Mouse (Mus musculus): ENCODE measurements around the gene Acot13.
"Not testable (repeated sequence)": the region's sequence is repeated elsewhere in the genome, so short reads cannot be mapped to it uniquely, and the experiment has no call there.

Acot13 gene

GRCm38 (mm10) chr13:24778706-24779380, 52.5 kb downstream of the Acot13 start:
- no peak for DNase-seq

DNA sequence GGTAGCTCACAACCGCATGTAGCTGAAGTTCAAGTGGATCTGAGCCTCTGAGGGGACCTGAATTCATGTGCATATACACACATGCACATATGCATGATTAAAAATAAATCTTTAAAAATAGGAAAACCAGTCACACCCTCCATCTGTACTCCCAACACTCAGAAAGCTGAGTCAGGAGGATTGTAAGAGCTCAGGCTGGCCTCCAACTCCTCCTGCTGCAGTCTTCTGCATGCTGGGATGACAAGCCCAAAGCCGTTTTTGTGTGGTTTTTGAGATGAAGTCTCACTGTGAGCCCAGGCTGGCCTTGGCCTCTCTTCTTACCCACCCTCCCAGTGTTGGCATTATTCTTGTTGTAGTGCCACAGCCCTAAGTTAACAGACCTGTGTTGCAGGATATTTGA, 53.3 kb downstream of the Acot13 start:
- DNase-seq: no peak

DNA sequence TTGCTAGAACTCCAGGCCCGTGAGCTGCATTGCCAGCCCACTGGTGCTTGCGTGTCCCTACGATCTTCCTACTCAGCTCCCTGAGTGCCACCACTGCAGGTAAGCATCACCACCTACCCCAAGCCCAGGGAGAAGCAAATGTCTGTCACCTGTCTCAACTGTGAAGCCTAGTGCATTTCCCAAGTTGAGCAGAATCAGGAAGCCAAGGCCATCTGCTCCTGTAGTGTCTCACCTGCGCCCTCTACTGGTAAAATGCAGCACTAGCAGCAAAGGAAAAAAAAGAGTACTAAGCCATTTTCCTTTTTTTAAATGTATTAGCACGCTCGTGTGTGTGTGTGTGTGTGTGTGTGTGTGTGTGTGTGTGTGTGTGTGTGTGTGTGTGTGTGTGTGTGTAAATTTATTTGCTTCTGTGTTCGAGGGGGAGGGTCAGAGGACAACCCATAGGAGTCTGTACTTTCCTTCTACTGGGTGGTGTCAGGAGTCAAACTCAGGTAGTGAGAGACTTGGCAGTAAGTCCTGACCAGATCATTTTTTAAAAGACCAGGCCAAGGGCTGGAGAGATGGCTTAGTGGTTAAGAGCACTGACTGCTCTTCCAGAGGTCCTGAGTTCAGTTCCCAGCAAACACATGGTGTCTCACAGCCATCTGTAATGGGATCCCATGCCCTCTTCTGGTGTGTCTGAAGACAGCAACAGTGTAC, 55.0 kb downstream of the Acot13 start:
- peak; percentile 48 to 50 for DNase-seq

DNA sequence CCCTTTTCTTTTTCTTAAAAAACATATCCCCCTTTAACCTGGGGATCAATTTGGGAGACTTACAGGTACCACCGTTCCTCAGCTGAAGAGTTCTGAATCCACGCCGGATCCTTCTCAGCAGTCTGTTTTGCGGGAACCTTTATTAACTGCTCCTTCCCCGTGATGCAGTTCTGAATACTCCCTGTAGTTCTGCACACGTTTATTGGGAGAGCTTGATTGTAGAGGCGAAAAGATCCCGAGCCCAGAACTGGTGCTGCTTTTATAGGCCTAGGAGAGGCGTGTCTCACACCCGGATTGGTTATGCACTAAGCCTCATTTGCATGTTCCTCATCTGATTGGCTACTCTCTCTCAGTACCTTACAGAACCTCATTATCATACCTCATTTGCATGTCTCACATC, 59.9 kb downstream of the Acot13 start:
- DNase-seq: not testable (repeated sequence)

Data from kidney, adult 8-10 months (tissue).